Mouse (Mus musculus): ENCODE results near the gene Prokr2.

DNA sequence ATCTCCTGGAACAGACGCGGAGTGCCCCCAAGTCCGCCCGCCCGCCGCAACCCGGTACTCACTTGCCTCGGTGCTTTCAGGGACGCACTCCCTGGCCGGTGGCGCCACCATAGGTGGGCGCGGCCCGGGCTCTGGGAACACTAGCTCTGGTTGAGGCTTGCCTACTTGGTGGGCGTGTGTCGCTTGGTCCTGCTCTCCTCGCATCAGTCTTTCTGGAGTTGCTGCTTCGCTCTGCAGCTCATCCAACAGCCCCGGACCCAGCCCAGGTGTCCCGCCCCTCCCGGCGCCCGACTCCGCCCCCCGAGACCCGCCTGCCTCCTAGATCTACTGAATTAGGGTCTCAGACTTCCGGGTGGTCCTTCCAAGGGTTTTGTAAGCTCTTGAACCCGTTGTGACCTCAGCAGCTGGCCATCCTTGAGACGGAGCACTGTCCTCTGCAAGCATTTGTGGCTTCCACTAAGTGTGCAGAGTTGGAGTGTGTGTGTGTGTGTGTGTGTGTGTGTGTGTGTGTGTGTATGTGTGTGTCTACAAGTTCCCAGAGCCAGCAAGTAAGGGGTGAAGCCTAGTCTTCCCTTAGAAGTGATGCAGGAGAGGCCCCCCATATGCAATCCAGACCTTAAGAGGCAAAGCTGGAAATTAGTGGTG lies at the start of gene Prokr2:
- TF ChIP-seq POLR2A (IDR thresholded peaks at IDR 0.05; ENCODE audit: borderline replicate concordance, insufficient read depth, low read length) (no peak), CTCF (IDR thresholded peaks at IDR 0.05; ENCODE audit: borderline replicate concordance, insufficient read depth, low read depth, low read length) (no peak)

Measured in cerebellum, adult 2 months (tissue).